Mouse (Mus musculus): ENCODE results near the gene Snrpb2. TPM values are rescaled to one million over a fixed set of nuclear protein-coding genes. Genes with fewer than 3 reads are reported as not detected.
A peak's percentile ranks its signal among the peaks of the same experiment; 100 is the strongest.

The Snrpb2 gene
- polyA plus RNA-seq, 1 experiment from 2014 or later = 105 TPM

DNA sequence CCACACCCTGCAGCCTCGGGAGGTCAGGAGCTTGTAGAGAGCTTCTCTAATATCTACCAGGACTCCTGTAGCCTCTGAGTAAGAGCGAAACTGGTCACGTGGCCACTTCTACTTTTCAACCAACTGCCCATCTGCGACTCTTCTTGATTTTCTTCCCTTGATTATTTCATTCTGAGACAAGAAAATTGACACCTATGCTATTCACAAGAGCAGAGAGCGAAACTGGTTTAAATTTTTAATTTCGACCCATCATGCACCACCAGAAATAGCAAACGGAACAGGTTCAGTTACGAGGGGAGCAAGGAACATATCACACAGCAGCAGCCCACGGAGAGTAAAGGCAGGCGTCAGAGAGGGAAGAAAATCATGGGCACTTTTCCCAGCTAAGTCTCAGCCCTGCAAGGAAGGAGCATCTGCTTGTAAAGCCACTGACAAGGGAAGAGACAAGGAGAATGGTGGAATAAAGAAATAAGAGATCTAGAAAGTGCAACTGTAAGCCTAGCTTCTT, 27.7 kb upstream of the Snrpb2 start:
- Histone ChIP-seq H3K27ac (no peak overlapping the region), H3K9ac (no peak overlapping the region), H3K9me3 (no peaks in the 10 kb centered on the region), H3K4me2 (replicated peaks) (no peak overlapping the region), H3K27me3 (no peaks in the 10 kb centered on the region), H3K4me1 (no peaks in the 10 kb centered on the region), H3K4me3 (no peak overlapping the region), H3K36me3 (no peaks in the 10 kb centered on the region)
- WGBS = 77% methylated on average over 10 of the region's 10 CpGs
- ATAC-seq (ENCODE audit: insufficient number of reproducible peaks, insufficient read depth, low FRiP score, low TSS enrichment) = no peak

DNA sequence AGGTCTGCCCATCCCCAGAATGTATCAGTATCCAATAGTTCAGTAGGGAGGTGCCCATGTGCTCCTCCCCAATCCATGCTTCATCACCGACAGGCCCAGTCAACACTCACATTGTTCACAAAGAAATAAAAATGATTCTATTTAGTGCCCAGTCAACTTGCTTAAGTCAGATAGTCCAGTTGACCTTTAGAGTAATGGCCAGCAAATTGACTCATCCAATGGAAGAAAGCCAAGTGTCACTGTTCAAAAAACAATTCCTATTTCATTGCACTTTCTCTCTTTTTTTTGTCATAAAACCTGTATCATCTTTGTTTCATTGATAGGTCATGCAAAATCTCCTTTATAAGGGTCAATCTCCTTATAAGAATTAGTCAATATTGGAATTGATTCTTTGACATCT, 21.2 kb upstream of the Snrpb2 start:
- ATAC-seq (ENCODE audit: insufficient number of reproducible peaks, insufficient read depth, low FRiP score, low TSS enrichment) = no peak
- Histone ChIP-seq H3K4me2 (replicated peaks) (no peak overlapping the region), H3K4me3 (no peak overlapping the region), H3K9me3 (no peaks in the 10 kb centered on the region), H3K9ac (no peak overlapping the region), H3K4me1 (no peaks in the 10 kb centered on the region), H3K27ac (no peak overlapping the region), H3K27me3 (no peaks in the 10 kb centered on the region), H3K36me3 (no peaks in the 10 kb centered on the region)
- 92% methylated on average over 1 of the region's 1 CpGs for WGBS

DNA sequence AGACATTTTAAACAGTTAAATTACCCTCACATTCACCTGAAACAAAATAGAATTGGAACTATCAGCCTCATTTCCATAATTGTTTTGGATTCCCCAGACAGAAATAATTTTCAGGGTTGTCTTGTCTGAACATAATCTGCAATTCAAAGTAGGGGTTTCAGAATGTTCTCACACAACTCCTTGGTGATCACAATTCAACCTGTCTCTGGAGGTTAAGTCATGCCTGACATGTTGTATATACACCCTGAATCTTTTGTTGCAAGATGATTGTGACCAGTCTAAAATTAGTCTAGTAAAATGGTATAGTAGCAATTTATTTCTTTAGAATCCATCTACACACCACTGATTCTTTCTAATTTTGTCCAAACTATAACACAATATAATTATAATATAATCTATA, 7.6 kb upstream of the Snrpb2 start:
- ATAC-seq (ENCODE audit: insufficient number of reproducible peaks, insufficient read depth, low FRiP score, low TSS enrichment) = no peak
- Histone ChIP-seq H3K4me2 (replicated peaks) (no peak overlapping the region), H3K4me3 (no peak overlapping the region), H3K9ac (no peak overlapping the region), H3K4me1 (no peaks in the 10 kb centered on the region), H3K36me3 (no peaks in the 10 kb centered on the region), H3K27ac (no peak overlapping the region), H3K9me3 (no peaks in the 10 kb centered on the region), H3K27me3 (no peaks in the 10 kb centered on the region)

DNA sequence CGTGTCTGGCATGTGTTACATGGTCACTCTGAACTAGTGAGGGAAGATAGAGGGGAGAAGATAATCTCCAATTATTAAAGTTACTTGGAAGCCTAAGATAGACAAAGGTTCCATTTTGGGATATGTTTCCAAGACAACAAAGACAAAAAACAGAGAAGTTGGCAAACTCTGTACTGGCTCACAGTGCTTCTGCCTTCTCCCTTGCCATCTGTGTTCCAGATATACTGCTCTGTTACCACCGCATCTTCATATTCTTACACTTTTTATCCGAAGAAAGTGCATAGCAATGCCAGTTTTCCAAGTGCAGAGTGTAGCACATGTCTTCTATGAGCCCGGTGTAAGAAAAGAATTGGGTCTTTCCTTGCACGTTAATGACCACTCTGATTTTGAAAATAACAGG, 6.1 kb upstream of the Snrpb2 start:
- 80% methylated on average over 5 of the region's 5 CpGs for WGBS
- no peaks in the 10 kb centered on the region for H3K36me3 ChIP-seq
- H3K27me3 ChIP-seq = no peaks in the 10 kb centered on the region
- no peaks in the 10 kb centered on the region for H3K4me1 ChIP-seq
- no peaks in the 10 kb centered on the region for H3K9me3 ChIP-seq
- H3K9ac ChIP-seq = no peak overlapping the region
- no peak overlapping the region for H3K27ac ChIP-seq
- H3K4me2 ChIP-seq (replicated peaks) = no peak overlapping the region
- no peak for ATAC-seq (ENCODE audit: insufficient number of reproducible peaks, insufficient read depth, low FRiP score, low TSS enrichment)
- H3K4me3 ChIP-seq = no peak overlapping the region

DNA sequence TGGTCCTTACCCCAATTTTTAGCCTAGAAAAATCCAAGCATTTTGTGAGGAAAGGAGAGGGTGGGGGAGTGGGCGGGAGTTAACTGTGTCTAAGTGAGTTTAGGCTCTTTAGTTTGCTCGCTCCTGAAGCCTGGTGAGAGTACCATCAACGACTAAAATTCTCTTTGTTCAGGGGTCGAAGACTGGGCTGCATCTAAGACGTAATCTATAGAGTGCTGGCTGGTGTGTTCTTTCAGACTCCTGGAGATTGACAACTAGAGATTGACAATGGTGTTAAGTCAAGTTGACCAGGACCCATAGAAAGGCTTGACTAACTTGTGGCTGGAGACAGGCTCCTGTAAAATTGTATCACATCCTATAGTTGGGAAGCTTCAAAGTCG, 417 bp upstream of the Snrpb2 start:
- H3K4me1 ChIP-seq = peaks cover 5% of the 10 kb centered on the region; the same call in 1 of the 2 replicates
- H3K9ac ChIP-seq = no peak overlapping the region
- H3K9me3 ChIP-seq = no peaks in the 10 kb centered on the region
- ATAC-seq (ENCODE audit: insufficient number of reproducible peaks, insufficient read depth, low FRiP score, low TSS enrichment) = 0 out of 2 replicates have a peak, but pooled peaks have one; percentile 5
- H3K4me3 ChIP-seq = peak overlapping the region; percentile 97
- no peaks in the 10 kb centered on the region for H3K27me3 ChIP-seq
- peak overlapping the region; percentile 71 for H3K4me2 ChIP-seq (replicated peaks)
- 49% methylated on average over 6 of the region's 6 CpGs for WGBS
- H3K27ac ChIP-seq = no peak overlapping the region
- peaks cover 22% of the 10 kb centered on the region for H3K36me3 ChIP-seq

DNA sequence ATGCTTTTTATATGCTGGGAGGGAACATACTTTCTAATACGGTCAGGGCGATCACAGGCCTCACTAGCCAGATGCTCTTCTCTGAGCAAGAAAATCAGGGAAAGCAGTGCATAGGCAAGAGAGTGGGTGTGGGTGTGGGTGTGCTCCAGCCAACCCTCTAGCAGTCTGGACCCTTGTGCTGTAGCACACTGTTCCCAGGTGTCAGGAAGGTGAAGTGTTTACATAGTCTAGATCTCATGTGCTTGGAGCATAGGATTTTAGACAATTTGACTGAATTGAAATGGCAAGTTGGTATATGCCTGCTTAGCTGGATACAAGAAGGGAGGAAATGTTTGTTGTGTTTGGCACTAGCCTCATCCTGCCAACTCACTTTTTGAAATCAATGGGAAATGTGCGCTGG, 3.1 kb downstream of the Snrpb2 start:
- Histone ChIP-seq H3K27me3 (no peaks in the 10 kb centered on the region), H3K36me3 (peaks cover 46% of the 10 kb centered on the region), H3K4me1 (peaks cover 5% of the 10 kb centered on the region; the same call in 1 of the 2 replicates), H3K27ac (no peak overlapping the region), H3K9me3 (no peaks in the 10 kb centered on the region), H3K4me3 (no peak overlapping the region), H3K4me2 (replicated peaks) (no peak overlapping the region), H3K9ac (no peak overlapping the region)
- ATAC-seq (ENCODE audit: insufficient number of reproducible peaks, insufficient read depth, low FRiP score, low TSS enrichment) = no peak
- 92% methylated on average over 3 of the region's 3 CpGs for WGBS

DNA sequence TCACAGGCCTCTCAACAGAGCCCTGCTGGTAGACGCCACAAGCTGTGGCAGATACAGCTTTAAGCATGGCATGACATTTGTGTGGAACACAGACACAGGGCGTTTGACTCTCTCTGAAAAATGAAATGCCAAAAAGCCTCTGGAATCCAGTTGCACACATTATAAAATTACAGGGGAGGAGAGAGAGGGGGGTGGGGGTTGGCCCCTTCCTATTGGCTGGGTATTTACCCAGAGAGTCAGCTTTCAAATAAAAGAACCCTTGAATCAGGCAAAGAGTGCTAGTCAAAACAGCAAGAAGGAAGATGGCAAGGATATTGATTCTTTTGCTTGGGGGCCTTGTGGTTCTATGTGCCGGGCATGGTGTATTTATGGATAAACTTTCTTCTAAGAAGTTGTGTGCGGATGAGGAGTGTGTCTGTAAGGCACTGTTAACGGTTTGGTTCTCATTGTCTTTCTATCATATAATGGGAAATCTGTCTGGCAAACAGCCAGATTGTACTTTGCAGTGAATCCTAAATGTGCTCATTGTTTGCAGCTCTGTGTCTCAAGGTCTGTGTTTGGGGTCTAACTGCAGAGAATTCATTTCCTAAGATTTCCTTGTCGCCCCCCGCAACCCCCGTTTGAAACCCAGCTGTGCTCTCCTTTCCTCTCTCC, 15.5 kb downstream of the Snrpb2 start, which contains the start of gene Otor:
TSS of gene Otor (plus strand) at position 276 of the 654 bp plus-strand sequence.
- no peaks in the 10 kb centered on the region for H3K9me3 ChIP-seq
- peak within 1 kb of the TSS; percentile 55 for H3K27ac ChIP-seq
- peaks cover 28% of the 10 kb centered on the region; the same call in 1 of the 2 replicates for H3K4me1 ChIP-seq
- H3K4me3 ChIP-seq = no peak within 1 kb of the TSS
- no peaks in the 10 kb centered on the region for H3K27me3 ChIP-seq
- H3K9ac ChIP-seq = no peak within 1 kb of the TSS
- 38% methylated on average over 8 of the region's 8 CpGs for WGBS
- H3K4me2 ChIP-seq (replicated peaks) = peak within 1 kb of the TSS; percentile 21
- H3K36me3 ChIP-seq = no peaks in the 10 kb centered on the region
- 0 out of 2 replicates have a peak, but pooled peaks have one; percentile 47 for ATAC-seq (ENCODE audit: insufficient number of reproducible peaks, insufficient read depth, low FRiP score, low TSS enrichment)

DNA sequence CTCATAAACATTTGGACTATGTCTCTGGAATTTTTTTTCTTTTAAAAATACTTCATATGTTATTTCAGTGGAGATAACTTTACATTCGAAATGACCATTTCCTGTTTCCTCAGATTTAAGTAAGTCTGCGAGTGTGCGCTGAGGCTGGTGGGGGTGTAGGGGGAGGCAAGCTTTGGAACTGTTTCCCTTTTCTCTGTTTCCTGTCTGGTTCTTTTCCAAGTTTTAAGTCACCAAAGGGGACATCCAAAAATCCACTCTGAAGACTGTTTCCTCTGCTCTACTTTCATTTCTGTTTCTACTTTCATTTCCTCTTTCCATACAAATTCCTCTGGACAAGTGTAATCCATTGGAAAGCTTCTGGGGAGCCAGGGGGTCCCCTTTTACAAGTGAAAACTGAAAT, 18.9 kb downstream of the Snrpb2 start:
- Histone ChIP-seq H3K4me3 (no peak overlapping the region), H3K9ac (no peak overlapping the region), H3K9me3 (no peaks in the 10 kb centered on the region), H3K4me1 (peaks cover 28% of the 10 kb centered on the region; the same call in 1 of the 2 replicates), H3K4me2 (replicated peaks) (no peak overlapping the region), H3K27me3 (no peaks in the 10 kb centered on the region), H3K36me3 (no peaks in the 10 kb centered on the region), H3K27ac (0 out of 2 replicates have a peak overlapping the region, but pooled peaks have one; percentile 2)
- WGBS = 56% methylated on average over 3 of the region's 3 CpGs
- ATAC-seq (ENCODE audit: insufficient number of reproducible peaks, insufficient read depth, low FRiP score, low TSS enrichment) = no peak

DNA sequence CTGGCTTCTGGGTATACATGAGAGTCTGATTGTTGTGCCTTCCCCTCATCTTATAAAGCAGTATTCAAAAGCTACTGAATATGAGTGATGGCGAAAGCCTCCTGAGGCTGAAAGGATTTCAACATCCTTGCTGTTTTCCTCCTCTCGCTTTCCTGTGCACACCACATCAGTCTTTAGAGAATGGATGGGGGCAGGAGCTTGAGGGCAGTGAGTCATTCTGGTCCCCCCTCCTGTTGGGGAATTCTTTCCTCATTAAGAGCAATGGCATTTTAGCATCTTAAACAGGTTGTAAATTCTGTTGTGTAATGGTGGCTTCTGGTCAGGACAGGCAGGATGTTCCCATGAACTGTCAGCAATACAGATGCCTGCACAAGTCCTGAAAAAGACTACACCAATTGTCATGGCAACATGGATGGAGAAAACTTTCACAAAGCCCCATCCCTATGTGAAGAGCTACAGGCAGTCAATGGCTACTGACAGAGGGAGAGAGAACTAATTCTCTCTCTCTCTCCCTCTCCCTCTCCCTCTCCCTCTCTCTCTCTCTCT, 22.1 kb downstream of the Snrpb2 start:
- no peak for ATAC-seq (ENCODE audit: insufficient number of reproducible peaks, insufficient read depth, low FRiP score, low TSS enrichment)
- Histone ChIP-seq H3K4me2 (replicated peaks) (no peak overlapping the region), H3K9me3 (no peaks in the 10 kb centered on the region), H3K36me3 (no peaks in the 10 kb centered on the region), H3K4me1 (peaks cover 15% of the 10 kb centered on the region; the same call in 1 of the 2 replicates), H3K27me3 (no peaks in the 10 kb centered on the region), H3K27ac (no peak overlapping the region), H3K9ac (no peak overlapping the region), H3K4me3 (no peak overlapping the region)
- 79% methylated on average over 2 of the region's 2 CpGs for WGBS

DNA sequence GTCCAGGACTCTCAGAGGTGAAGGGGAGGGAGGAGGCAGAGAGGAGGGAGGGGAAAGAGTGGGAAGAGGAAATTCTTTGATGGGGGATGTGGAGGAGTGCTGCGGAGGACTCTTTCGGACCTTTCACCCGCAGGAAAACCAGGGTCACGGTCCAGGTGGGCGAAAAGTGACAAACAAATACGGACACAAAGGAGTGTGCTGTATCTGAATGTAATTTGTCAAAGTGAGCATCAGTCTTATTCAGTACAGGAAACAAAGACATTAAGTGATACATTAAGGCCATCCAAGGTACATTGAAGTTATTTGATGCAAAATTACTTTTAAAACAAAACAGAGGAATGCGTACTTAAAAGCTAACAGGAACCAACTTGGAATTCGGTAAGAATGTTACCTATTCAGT, 27.0 kb downstream of the Snrpb2 start:
- Histone ChIP-seq H3K4me2 (replicated peaks) (no peak overlapping the region), H3K27me3 (no peaks in the 10 kb centered on the region), H3K9ac (no peak overlapping the region), H3K9me3 (no peaks in the 10 kb centered on the region), H3K4me3 (no peak overlapping the region), H3K36me3 (no peaks in the 10 kb centered on the region), H3K27ac (no peak overlapping the region), H3K4me1 (no peaks in the 10 kb centered on the region)
- WGBS = 73% methylated on average over 8 of the region's 8 CpGs
- no peak for ATAC-seq (ENCODE audit: insufficient number of reproducible peaks, insufficient read depth, low FRiP score, low TSS enrichment)

DNA sequence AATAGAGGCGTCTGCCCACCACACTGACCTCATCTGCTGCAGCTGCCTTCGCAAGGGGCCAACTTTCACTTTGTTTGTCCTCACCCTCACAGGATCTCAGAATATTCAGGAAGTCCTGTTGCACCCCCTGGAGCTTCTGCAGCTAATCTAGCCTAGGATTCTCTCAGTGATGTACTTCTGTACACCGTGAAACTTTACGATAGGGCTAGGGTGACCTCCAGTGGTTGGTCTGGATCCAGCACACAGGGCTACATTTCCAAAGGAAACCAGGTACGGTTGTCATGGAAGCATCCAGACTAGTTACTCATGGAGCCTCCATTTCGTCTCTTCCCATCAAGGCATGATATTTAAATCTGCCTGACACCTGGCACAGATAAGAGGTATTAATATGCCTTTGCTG, 30.9 kb downstream of the Snrpb2 start:
- H3K36me3 ChIP-seq = no peaks in the 10 kb centered on the region
- no peaks in the 10 kb centered on the region for H3K4me1 ChIP-seq
- no peak overlapping the region for H3K4me2 ChIP-seq (replicated peaks)
- WGBS = 32% methylated on average over 6 of the region's 6 CpGs
- no peak overlapping the region for H3K4me3 ChIP-seq
- H3K27ac ChIP-seq = no peak overlapping the region
- H3K9ac ChIP-seq = no peak overlapping the region
- no peaks in the 10 kb centered on the region for H3K9me3 ChIP-seq
- peak; percentile 80; the same call in 1 of the 2 replicates for ATAC-seq (ENCODE audit: insufficient number of reproducible peaks, insufficient read depth, low FRiP score, low TSS enrichment)
- no peaks in the 10 kb centered on the region for H3K27me3 ChIP-seq

DNA sequence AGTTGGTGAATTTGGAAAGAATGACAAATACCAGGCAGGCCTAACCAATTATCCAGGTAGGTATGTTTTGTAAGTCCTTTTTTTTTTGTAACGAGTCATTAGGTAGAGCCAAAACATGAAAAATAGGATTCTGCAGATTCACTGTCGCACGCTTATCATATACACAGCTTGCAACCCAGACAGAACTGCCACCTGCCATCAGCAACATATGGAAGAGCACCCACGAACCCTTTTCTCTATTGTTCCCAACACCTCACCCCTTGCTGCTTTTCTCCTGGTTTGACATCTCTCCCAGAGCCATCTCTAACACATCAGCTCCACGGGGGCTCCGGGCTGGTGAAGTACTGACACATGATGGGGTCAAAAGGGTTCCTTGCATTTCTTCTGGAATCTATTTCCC, 31.9 kb downstream of the Snrpb2 start:
- no peaks in the 10 kb centered on the region for H3K36me3 ChIP-seq
- H3K27me3 ChIP-seq = no peaks in the 10 kb centered on the region
- no peak overlapping the region for H3K9ac ChIP-seq
- no peak overlapping the region for H3K4me3 ChIP-seq
- no peak for ATAC-seq (ENCODE audit: insufficient number of reproducible peaks, insufficient read depth, low FRiP score, low TSS enrichment)
- no peaks in the 10 kb centered on the region for H3K9me3 ChIP-seq
- H3K4me1 ChIP-seq = no peaks in the 10 kb centered on the region
- no peak overlapping the region for H3K27ac ChIP-seq
- WGBS = 74% methylated on average over 6 of the region's 6 CpGs
- H3K4me2 ChIP-seq (replicated peaks) = no peak overlapping the region

Data from embryonic facial prominence, embryonic 12.5 days (tissue).